Mouse (Mus musculus): ENCODE measurements around the gene Ano1. TPM values are rescaled to one million over a fixed set of nuclear protein-coding genes. Genes with fewer than 3 reads are reported as not detected.

Gene Ano1
- polyA plus RNA-seq, 1 experiment from 2014 or later, result 53.6 TPM

DNA sequence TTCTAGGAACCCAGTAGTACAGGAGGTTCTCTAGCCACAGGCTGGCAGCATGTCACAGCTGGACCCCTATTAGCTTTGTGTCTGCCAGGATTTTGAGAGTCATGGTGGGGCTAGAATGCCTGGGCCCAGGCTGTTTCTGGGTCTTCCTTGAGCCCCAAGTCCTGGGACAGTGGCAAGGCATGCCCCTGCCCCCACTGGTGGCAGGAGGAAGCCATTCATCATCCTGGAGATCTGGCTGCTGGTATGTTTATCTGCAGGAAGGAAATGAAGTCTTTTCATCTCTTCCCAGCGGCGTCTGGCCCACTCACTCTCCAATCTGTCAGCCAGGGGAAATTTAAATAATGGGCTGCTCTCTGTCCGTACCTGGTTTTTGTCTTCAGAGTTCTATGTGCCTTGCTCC lies 18.3 kb upstream of the Ano1 start:
- no peak for ATAC-seq (ENCODE audit: low FRiP score, low TSS enrichment)
- Histone ChIP-seq H3K4me3 (ENCODE audit: low read length) (no peak overlapping the region), H3K9ac (replicated peaks; ENCODE audit: low read length) (no peak overlapping the region), H3K27ac (ENCODE audit: low read length) (no peak overlapping the region), H3K4me1 (ENCODE audit: insufficient read depth, low read length) (peaks cover 11% of the 10 kb centered on the region), H3K4me2 (replicated peaks; ENCODE audit: low read depth, low read length) (0 out of 2 replicates have a peak overlapping the region, but pooled peaks have one; percentile 12), H3K27me3 (ENCODE audit: insufficient read depth, low read length) (no peaks in the 10 kb centered on the region), H3K9me3 (ENCODE audit: low read length) (no peaks in the 10 kb centered on the region; the same call in 1 of the 2 replicates), H3K36me3 (ENCODE audit: insufficient read depth, low read length) (no peaks in the 10 kb centered on the region)
- WGBS, result 9% methylated on average over 3 of the region's 3 CpGs

DNA sequence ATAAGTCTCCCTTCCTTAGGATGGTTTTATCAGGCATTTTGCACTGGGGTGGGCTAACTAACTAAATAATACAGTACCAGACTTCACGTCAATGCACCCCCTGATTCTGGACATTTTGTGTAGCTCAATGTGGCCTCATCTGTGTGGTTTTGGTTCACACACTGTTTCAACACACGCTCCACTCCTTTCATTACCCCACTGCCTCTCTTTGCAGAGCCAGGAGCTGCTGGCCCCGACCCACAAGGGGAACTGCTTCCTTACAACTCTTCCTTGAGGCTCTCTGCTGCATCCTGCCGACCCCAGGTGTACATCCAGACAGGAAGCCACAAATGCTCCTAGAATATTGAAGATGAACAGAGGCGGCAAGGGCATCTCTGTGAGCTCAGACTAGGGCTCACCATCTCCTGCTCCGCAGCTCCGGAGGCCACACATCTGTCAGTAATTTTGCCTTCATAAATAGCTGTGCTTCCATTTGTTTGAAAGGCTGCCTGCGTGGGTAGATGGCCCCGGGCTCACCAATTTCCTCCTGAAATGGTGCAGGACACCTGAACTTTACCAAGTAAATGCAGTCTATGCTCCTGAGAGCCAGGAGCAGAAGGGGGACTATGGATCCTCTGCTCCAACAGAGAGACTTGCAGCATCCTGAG lies 17.8 kb upstream of the Ano1 start:
- Histone ChIP-seq H3K27me3 (ENCODE audit: insufficient read depth, low read length) (no peaks in the 10 kb centered on the region), H3K4me1 (ENCODE audit: insufficient read depth, low read length) (peaks cover 10% of the 10 kb centered on the region), H3K9ac (replicated peaks; ENCODE audit: low read length) (no peak overlapping the region), H3K4me2 (replicated peaks; ENCODE audit: low read depth, low read length) (0 out of 2 replicates have a peak overlapping the region, but pooled peaks have one; percentile 12), H3K4me3 (ENCODE audit: low read length) (no peak overlapping the region), H3K9me3 (ENCODE audit: low read length) (no peaks in the 10 kb centered on the region; the same call in 1 of the 2 replicates), H3K27ac (ENCODE audit: low read length) (no peak overlapping the region), H3K36me3 (ENCODE audit: insufficient read depth, low read length) (no peaks in the 10 kb centered on the region)
- WGBS, result 59% methylated on average over 9 of the region's 9 CpGs
- no peak for ATAC-seq (ENCODE audit: low FRiP score, low TSS enrichment)

GRCm38 (mm10) chr7:144768845-144769244 lies 17.1 kb upstream of the Ano1 start:
- WGBS, result 93% methylated on average over 1 of the region's 1 CpGs
- no peak overlapping the region for H3K4me2 ChIP-seq (replicated peaks; ENCODE audit: low read depth, low read length)
- no peaks in the 10 kb centered on the region for H3K36me3 ChIP-seq (ENCODE audit: insufficient read depth, low read length)
- no peak for ATAC-seq (ENCODE audit: low FRiP score, low TSS enrichment)
- no peaks in the 10 kb centered on the region; the same call in 1 of the 2 replicates for H3K9me3 ChIP-seq (ENCODE audit: low read length)
- no peaks in the 10 kb centered on the region for H3K27me3 ChIP-seq (ENCODE audit: insufficient read depth, low read length)
- no peak overlapping the region for H3K9ac ChIP-seq (replicated peaks; ENCODE audit: low read length)
- no peak overlapping the region for H3K4me3 ChIP-seq (ENCODE audit: low read length)
- H3K4me1 ChIP-seq (ENCODE audit: insufficient read depth, low read length), result peaks cover 10% of the 10 kb centered on the region
- H3K27ac ChIP-seq (ENCODE audit: low read length), result no peak overlapping the region

DNA sequence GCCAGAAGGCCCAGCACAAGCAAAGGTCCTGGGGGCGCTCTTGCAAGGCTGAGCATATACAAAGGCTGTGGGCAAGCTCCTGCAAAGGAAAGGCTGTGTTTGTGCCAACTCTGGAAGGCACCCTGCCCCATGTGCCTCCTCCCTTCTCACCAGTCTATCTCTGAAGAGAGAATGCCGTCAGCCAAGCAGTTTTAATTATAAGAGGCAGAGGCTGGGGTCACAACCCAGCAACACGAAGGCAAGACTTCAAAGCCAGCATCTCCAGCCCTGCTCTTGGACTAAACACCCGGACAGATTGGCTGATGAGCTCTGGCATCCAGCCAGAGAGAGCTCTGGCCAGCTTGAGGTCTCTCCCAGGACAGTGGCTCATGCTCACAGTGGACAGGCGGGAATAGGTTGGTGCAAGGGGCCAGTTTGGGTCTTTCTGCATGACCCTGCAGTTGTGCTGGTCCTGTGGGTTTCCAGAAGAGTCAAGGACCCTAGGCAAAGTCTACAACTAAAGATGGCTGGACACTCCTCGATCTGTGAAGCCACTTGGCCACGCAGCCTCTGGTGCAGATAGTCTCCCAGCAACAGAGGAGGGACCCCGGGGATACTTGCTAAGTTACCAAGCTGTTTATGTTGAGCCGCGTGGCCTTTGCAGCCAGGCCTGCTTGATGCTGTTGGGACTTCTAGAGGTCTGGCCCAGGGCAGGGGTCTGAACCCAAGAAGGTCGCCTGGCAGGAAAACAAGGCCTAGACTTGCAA lies 12.9 kb upstream of the Ano1 start:
- Histone ChIP-seq H3K36me3 (ENCODE audit: insufficient read depth, low read length) (no peaks in the 10 kb centered on the region), H3K9ac (replicated peaks; ENCODE audit: low read length) (no peak overlapping the region), H3K27me3 (ENCODE audit: insufficient read depth, low read length) (no peaks in the 10 kb centered on the region), H3K4me3 (ENCODE audit: low read length) (no peak overlapping the region), H3K4me2 (replicated peaks; ENCODE audit: low read depth, low read length) (no peak overlapping the region), H3K27ac (ENCODE audit: low read length) (0 out of 2 replicates have a peak overlapping the region, but pooled peaks have one; percentile 13), H3K9me3 (ENCODE audit: low read length) (no peaks in the 10 kb centered on the region; the same call in 1 of the 2 replicates), H3K4me1 (ENCODE audit: insufficient read depth, low read length) (peaks cover 19% of the 10 kb centered on the region)
- ATAC-seq (ENCODE audit: low FRiP score, low TSS enrichment), result no peak
- WGBS, result 64% methylated on average over 11 of the region's 11 CpGs

DNA sequence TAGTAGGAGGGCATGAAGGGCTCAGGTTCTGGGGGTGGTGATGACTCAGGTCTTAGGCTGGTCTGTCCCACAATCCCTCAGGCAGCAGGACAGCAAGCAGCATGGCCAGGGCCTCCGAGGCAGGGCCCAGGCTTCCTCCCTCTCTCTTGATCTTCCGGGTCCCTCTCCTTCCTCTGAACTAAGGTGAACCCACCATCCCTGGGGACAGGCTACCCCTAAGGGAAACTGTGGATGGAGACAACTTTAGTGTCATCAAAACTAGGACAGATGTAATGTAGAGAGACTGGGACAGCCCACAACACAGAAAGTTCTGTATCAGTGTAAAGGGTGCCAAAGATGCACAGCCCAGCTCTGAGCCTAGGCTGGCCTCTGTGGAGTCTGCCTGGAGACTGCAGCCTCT lies 12.2 kb upstream of the Ano1 start:
- no peak overlapping the region for H3K27ac ChIP-seq (ENCODE audit: low read length)
- H3K9me3 ChIP-seq (ENCODE audit: low read length), result no peaks in the 10 kb centered on the region; the same call in 1 of the 2 replicates
- H3K4me1 ChIP-seq (ENCODE audit: insufficient read depth, low read length), result peaks cover 15% of the 10 kb centered on the region
- H3K4me3 ChIP-seq (ENCODE audit: low read length), result no peak overlapping the region
- WGBS, result 73% methylated on average over 2 of the region's 2 CpGs
- H3K36me3 ChIP-seq (ENCODE audit: insufficient read depth, low read length), result no peaks in the 10 kb centered on the region
- no peaks in the 10 kb centered on the region for H3K27me3 ChIP-seq (ENCODE audit: insufficient read depth, low read length)
- H3K4me2 ChIP-seq (replicated peaks; ENCODE audit: low read depth, low read length), result no peak overlapping the region
- H3K9ac ChIP-seq (replicated peaks; ENCODE audit: low read length), result no peak overlapping the region
- no peak for ATAC-seq (ENCODE audit: low FRiP score, low TSS enrichment)

- peak; percentile 82 for ATAC-seq (ENCODE audit: low FRiP score, low TSS enrichment)
Measured at GRCm38 (mm10) chr7:144762496-144763235, 10.9 kb upstream of the Ano1 start.

DNA sequence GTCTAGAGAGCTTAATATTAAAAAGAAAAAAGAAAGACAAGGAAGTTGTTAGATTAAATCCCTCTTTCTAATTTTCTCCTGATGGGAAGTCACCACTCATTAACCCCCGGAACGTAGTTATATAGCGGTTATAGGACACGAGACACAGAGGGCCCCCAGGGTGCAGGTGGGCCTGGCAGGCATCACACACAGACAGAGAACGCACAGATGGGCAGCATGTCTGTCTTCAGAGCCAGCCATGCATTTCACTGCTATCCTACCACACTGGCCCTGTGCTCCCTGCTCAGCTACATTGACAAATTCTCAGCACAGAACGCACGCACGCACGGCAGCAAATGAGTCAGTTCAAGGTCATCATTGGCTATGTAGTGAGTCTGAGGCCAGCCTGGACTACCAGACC lies 8.5 kb upstream of the Ano1 start:
- Histone ChIP-seq H3K36me3 (ENCODE audit: insufficient read depth, low read length) (no peaks in the 10 kb centered on the region), H3K9ac (replicated peaks; ENCODE audit: low read length) (no peak overlapping the region), H3K27ac (ENCODE audit: low read length) (no peak overlapping the region), H3K4me3 (ENCODE audit: low read length) (no peak overlapping the region), H3K4me2 (replicated peaks; ENCODE audit: low read depth, low read length) (no peak overlapping the region), H3K9me3 (ENCODE audit: low read length) (no peaks in the 10 kb centered on the region), H3K4me1 (ENCODE audit: insufficient read depth, low read length) (peaks cover 15% of the 10 kb centered on the region), H3K27me3 (ENCODE audit: insufficient read depth, low read length) (no peaks in the 10 kb centered on the region)
- 46% methylated on average over 9 of the region's 9 CpGs for WGBS
- no peak for ATAC-seq (ENCODE audit: low FRiP score, low TSS enrichment)

More at GRCm38 (mm10) chr7:144762496-144763235, 10.9 kb upstream of the Ano1 start:
- no peaks in the 10 kb centered on the region; the same call in 1 of the 2 replicates for H3K9me3 ChIP-seq (ENCODE audit: low read length)
- H3K36me3 ChIP-seq (ENCODE audit: insufficient read depth, low read length), result no peaks in the 10 kb centered on the region
- H3K9ac ChIP-seq (replicated peaks; ENCODE audit: low read length), result peak overlapping the region; percentile 28; the same call in 1 of the 2 replicates
- peaks cover 15% of the 10 kb centered on the region for H3K4me1 ChIP-seq (ENCODE audit: insufficient read depth, low read length)
- 28% methylated on average over 16 of the region's 16 CpGs for WGBS
- H3K27ac ChIP-seq (ENCODE audit: low read length), result peak overlapping the region; percentile 55; the same call in 1 of the 2 replicates
- H3K4me2 ChIP-seq (replicated peaks; ENCODE audit: low read depth, low read length), result no peak overlapping the region
- no peak overlapping the region for H3K4me3 ChIP-seq (ENCODE audit: low read length)
- no peaks in the 10 kb centered on the region for H3K27me3 ChIP-seq (ENCODE audit: insufficient read depth, low read length)

- Histone ChIP-seq H3K9me3 (ENCODE audit: low read length) (no peaks in the 10 kb centered on the region), H3K36me3 (ENCODE audit: insufficient read depth, low read length) (no peaks in the 10 kb centered on the region), H3K27me3 (ENCODE audit: insufficient read depth, low read length) (no peaks in the 10 kb centered on the region), H3K4me1 (ENCODE audit: insufficient read depth, low read length) (peaks cover 15% of the 10 kb centered on the region), H3K9ac (replicated peaks; ENCODE audit: low read length) (no peak overlapping the region), H3K4me2 (replicated peaks; ENCODE audit: low read depth, low read length) (no peak overlapping the region), H3K4me3 (ENCODE audit: low read length) (no peak overlapping the region), H3K27ac (ENCODE audit: low read length) (no peak overlapping the region)
- 75% methylated on average over 2 of the region's 2 CpGs for WGBS
- ATAC-seq (ENCODE audit: low FRiP score, low TSS enrichment), result no peak
Measured at GRCm38 (mm10) chr7:144759455-144759854, 7.7 kb upstream of the Ano1 start.

DNA sequence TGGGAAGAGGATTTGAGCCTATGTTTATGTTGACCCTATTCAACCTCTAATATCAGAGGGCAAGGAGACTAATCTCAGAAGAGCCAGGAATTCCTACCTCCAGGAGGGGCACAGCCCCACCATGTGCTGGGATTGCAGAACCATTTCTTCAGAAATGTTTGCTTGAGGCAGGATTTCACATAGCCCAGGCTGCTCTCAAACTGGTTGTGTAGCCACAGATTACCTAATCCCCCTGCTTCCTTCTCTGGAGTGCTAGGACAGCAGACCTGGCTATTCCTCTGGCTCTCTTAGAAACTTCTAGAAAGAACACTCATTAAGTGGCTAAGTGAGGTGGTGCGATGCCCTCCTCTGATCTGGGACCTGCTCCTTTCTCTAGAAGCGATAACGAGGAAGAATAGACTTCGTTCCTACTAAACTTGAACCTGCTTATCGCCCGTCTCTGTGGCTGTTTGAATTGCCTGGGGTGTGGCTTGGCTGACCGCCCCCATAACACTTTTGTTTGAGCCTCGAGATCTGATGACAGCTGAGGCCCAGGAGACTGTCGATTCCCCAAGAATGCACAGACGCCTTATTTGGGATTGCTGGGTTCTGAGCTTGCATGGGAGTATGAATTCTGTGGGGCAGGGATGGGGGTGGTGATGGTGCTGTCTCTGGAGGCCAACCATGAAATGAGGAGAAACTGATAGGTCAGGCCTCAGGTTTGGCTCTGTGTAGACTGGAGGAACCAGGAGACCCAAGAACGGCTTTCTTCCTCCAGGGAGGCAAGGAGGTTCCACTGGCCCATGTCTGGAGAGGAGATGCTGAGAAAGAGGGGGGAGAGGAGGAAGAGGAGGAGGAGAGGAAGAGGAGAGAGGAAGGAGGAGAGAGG lies 4.0 kb upstream of the Ano1 start:
- Histone ChIP-seq H3K36me3 (ENCODE audit: insufficient read depth, low read length) (no peaks in the 10 kb centered on the region), H3K4me2 (replicated peaks; ENCODE audit: low read depth, low read length) (no peak overlapping the region), H3K27ac (ENCODE audit: low read length) (no peak overlapping the region), H3K27me3 (ENCODE audit: insufficient read depth, low read length) (no peaks in the 10 kb centered on the region), H3K9me3 (ENCODE audit: low read length) (no peaks in the 10 kb centered on the region), H3K9ac (replicated peaks; ENCODE audit: low read length) (no peak overlapping the region), H3K4me3 (ENCODE audit: low read length) (no peak overlapping the region), H3K4me1 (ENCODE audit: insufficient read depth, low read length) (peaks cover 11% of the 10 kb centered on the region)
- ATAC-seq (ENCODE audit: low FRiP score, low TSS enrichment), result no peak
- 64% methylated on average over 11 of the region's 11 CpGs for WGBS
